Mouse (Mus musculus) midbrain, embryonic 12.5 days (tissue): ENCODE data around the gene Vps13a. TPM values are rescaled to one million over a fixed set of nuclear protein-coding genes. Genes with fewer than 3 reads are reported as not detected.

ENCODE experiments used
- ATAC-seq: fragments of 200-750 bp; cut with Nextera tagmentation; 2 replicates; pipeline ENCODE4 v1.8.0; 2017; ENCODE audit warnings: low read depth, moderate TSS enrichment, moderate library complexity; ENCODE audit not compliant: low FRiP score
- H3K27ac ChIP-seq: fragments of 300-500 bp; sonication (generic); replicated peaks from 2 replicates; pipeline ENCODE4 v1.5.1; 2016; ENCODE audit warnings: mild to moderate bottlenecking
- H3K27me3 ChIP-seq: fragments of 300-500 bp; sonication (generic); 2 replicates; pipeline ENCODE4 v1.6.1; 2016; ENCODE audit warnings: mild to moderate bottlenecking
- H3K36me3 ChIP-seq: fragments of 300-500 bp; sonication (generic); 2 replicates; pipeline ENCODE4 v1.6.1; 2016
- H3K4me1 ChIP-seq: fragments of 300-500 bp; sonication (generic); 2 replicates; pipeline ENCODE4 v1.6.1; 2016
- H3K4me2 ChIP-seq: fragments of 300-500 bp; sonication (generic); replicated peaks from 2 replicates; pipeline ENCODE4 v1.6.1; 2016; ENCODE audit warnings: mild to moderate bottlenecking, moderate library complexity
- H3K4me3 ChIP-seq: fragments of 300-500 bp; sonication (generic); 2 replicates; pipeline ENCODE4 v1.5.1; 2016; ENCODE audit warnings: mild to moderate bottlenecking
- H3K9ac ChIP-seq: fragments of 300-500 bp; sonication (generic); replicated peaks from 2 replicates; pipeline ENCODE4 v1.6.1; 2016; ENCODE audit warnings: mild to moderate bottlenecking, moderate library complexity
- H3K9me3 ChIP-seq: fragments of 300-500 bp; sonication (generic); 2 replicates; pipeline ENCODE4 v1.6.1; 2016; ENCODE audit warnings: mild to moderate bottlenecking
- WGBS: fragments of 180-500 bp; shearing (Covaris S2); methylation state at CpG from one replicate; pipeline ENCODE4 v1.1.7; 2016; 5-methylcytosine and 5-hydroxymethylcytosine counted together
- polyA plus RNA-seq: library from polyadenylated mRNA; unstranded; fragments of >200 nt; fragmentation: Nextera tagmentation; extraction: Ambion mirVana; gene quantifications from 2 replicates; pipeline ENCODE4 v1.2.1, GENCODE M21; 2016

The Vps13a gene
- polyA plus RNA-seq, 1 experiment from 2014 or later, result 13.1 TPM

DNA sequence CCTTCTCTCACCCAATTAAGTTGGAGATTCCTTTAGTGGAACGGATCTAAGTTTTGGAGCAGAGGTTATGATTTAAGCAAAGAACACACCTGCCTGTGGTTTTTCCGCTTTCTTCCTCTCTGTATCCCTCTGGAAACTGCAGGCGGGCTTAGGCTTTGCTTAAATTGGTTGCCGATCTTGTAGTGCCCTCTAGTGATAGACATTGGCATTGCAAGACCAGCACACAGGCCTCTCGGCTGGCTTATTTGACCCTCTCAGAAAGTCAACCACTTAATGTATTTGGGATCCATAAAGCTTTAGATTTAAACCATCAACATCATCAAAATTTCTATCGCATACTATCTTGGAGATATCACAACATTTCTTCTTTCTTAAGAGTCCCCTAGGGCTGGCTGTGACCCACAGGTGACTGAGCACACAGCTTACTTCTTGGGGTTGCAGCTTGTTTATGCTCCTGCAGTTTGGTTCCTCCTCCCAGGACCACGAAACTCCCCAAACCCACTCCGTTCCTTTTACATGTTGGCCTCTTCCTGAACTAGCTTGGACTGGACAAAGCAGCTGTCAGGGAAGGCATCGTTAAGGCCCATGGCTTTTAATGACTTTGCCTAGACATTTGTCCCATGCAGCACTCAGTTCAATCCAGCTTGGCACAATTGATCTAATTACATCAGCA, 181.3 kb downstream of the Vps13a start:
- H3K9me3 ChIP-seq, result no peaks in the 10 kb centered on the region
- H3K36me3 ChIP-seq, result no peaks in the 10 kb centered on the region
- H3K9ac ChIP-seq, result 0 out of 2 replicates have a peak overlapping the region, but pooled peaks have one; percentile 3
- WGBS, result 18% methylated on average over 9 of the region's 9 CpGs
- H3K4me3 ChIP-seq, result no peak overlapping the region
- no peak overlapping the region for H3K27ac ChIP-seq
- ATAC-seq, result peak; percentile 71
- H3K27me3 ChIP-seq, result peaks cover 9% of the 10 kb centered on the region
- H3K4me1 ChIP-seq, result no peaks in the 10 kb centered on the region
- H3K4me2 ChIP-seq, result peak overlapping the region; percentile 30

DNA sequence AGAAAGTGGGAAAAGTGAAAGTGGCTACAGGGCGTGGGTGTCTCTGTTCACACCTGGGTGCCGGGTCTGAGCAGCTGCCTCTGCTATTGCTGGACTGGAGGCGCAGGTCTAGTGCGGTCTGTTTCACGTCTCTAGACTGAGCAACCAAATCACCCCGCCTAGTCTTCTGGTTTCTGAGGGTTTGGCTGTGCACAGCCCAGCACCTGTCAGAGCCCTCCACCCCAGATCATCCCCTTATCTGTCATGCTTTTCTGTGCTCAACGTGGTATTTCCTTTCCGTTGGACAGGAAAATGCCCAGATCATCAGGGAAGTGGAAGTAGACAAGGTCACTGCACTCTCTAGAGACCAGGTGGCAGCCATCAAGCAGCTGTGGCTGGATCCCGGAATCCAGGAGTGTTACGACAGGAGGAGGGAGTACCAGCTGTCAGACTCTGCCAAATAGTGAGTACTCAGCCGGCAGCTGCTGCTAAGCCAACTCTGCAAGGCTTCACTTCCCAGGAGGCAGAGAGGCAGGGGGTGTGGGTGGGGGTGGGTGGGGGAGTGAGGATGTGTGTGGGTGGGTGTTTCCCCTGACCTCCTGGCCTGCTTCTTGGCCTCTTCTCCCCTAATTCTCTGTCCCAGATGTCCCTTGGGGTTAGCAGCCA, 182.0 kb downstream of the Vps13a start:
- 50% methylated on average over 11 of the region's 11 CpGs for WGBS
- H3K27me3 ChIP-seq, result peaks cover 9% of the 10 kb centered on the region
- H3K4me3 ChIP-seq, result no peak overlapping the region
- 0 out of 2 replicates have a peak overlapping the region, but pooled peaks have one; percentile 3 for H3K9ac ChIP-seq
- H3K9me3 ChIP-seq, result no peaks in the 10 kb centered on the region
- peak; percentile 64 for ATAC-seq
- no peak overlapping the region for H3K27ac ChIP-seq
- H3K4me2 ChIP-seq, result peak overlapping the region; percentile 30
- no peaks in the 10 kb centered on the region for H3K4me1 ChIP-seq
- no peaks in the 10 kb centered on the region for H3K36me3 ChIP-seq

DNA sequence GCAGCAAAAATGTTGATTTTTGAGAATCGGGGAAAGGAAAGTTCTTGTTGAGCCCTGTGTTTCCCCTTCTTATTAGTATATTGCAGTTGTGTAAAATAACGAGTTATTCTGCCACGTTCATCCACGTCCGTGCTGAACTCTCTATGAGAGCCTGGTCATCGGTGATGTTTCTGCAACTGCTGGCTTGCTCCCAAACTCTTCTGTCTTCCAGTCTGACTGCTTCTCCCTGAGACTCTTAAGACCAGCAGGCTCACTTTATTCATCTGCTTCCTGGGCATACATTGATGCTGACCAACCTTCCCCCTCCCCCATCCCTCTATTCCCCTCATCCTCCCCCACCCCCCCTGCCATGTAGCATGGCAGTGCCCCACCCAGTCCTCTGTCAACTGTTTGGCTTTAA, 183.5 kb downstream of the Vps13a start:
- no peaks in the 10 kb centered on the region for H3K36me3 ChIP-seq
- H3K9ac ChIP-seq, result no peak overlapping the region
- peaks cover 9% of the 10 kb centered on the region for H3K27me3 ChIP-seq
- WGBS, result 88% methylated on average over 6 of the region's 6 CpGs
- no peak overlapping the region for H3K4me3 ChIP-seq
- H3K27ac ChIP-seq, result no peak overlapping the region
- H3K9me3 ChIP-seq, result no peaks in the 10 kb centered on the region
- no peak overlapping the region for H3K4me2 ChIP-seq
- H3K4me1 ChIP-seq, result no peaks in the 10 kb centered on the region
- ATAC-seq, result no peak

DNA sequence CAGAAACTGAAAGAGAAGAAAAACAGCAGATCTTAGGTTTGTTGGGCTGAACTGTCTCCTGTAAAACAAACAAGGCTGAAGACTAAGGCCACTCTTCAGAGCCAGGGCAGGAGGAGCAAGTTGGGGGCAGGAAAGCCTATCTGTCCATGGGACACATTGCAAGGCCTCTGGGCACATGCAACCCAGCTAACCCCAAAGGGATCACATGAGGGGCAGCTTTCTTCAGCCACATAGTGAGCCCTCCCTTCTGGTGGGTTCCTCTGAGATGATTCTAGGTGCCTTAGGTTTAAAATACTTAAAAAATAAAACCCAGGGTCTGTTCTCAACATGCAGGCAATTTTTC, 186.8 kb downstream of the Vps13a start:
- no peak for ATAC-seq
- H3K4me2 ChIP-seq, result no peak overlapping the region

DNA sequence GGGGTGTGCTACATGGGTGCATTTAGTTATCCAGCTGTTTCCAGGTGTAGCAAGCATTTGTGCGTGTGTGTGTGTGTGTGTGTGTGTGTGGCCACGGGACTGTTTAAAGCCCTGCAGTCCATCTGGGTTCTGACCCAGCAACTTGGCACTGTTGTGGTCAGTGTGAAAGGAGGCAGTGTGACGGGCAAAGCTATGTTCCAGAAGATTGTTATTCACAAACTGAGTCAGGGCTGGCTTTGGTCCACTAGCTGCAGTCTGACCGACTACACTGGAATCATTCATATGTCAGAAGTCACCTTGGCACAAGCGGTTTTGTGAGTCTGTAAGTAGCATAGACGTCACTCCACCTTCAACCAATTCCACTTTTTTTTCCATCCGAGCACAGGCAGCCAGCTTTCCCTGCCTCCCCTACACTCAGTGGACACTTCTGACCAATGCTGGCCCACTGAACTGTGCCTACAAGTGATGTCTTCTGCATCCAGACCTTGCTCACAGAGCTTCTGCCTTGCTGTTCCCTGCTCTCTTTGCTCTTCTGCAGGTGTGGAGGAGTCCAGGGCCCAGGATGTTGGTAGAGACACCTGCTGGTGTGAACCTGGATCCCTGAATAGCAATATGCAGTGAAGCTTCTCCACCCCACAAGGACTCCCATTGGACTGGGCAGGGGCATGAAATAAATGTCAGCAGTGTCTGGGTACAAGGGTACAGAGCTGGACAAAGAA, 187.3 kb downstream of the Vps13a start:
- peaks cover 6% of the 10 kb centered on the region; the same call in 1 of the 2 replicates for H3K27me3 ChIP-seq
- no peak overlapping the region for H3K9ac ChIP-seq
- no peak for ATAC-seq
- H3K36me3 ChIP-seq, result no peaks in the 10 kb centered on the region
- no peaks in the 10 kb centered on the region for H3K4me1 ChIP-seq
- H3K4me3 ChIP-seq, result no peak overlapping the region
- H3K9me3 ChIP-seq, result no peaks in the 10 kb centered on the region
- no peak overlapping the region for H3K27ac ChIP-seq
- no peak overlapping the region for H3K4me2 ChIP-seq
- 87% methylated on average over 7 of the region's 7 CpGs for WGBS

More for the DNA sequence above, 186.8 kb downstream of the Vps13a start:
- Histone ChIP-seq H3K9me3 (no peaks in the 10 kb centered on the region), H3K27ac (no peak overlapping the region), H3K4me1 (no peaks in the 10 kb centered on the region), H3K9ac (no peak overlapping the region), H3K27me3 (peaks cover 9% of the 10 kb centered on the region; the same call in 1 of the 2 replicates), H3K36me3 (no peaks in the 10 kb centered on the region), H3K4me3 (no peak overlapping the region)

DNA sequence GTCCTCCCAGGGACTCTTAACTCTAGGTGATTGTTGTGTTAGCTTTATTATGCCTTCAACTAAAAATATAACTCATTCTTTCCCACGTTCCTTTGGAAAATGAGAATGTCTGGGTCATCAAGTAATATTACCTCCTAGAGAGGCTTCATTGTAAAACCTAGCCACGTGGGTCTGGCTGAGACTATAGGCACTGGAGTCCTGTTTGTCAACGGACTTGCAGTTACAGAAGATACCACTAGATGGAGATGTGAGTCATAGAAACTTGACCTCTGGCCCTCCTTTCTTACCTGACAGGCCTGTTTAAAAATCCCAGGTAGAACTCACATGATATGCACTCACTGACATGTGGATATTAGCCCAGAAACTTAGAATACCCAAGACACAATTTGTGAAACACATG, 195.4 kb downstream of the Vps13a start:
- ATAC-seq, result no peak
- Histone ChIP-seq H3K4me2 (no peak overlapping the region), H3K4me1 (no peaks in the 10 kb centered on the region), H3K9me3 (no peaks in the 10 kb centered on the region), H3K4me3 (no peak overlapping the region), H3K27ac (no peak overlapping the region), H3K27me3 (no peaks in the 10 kb centered on the region), H3K36me3 (no peaks in the 10 kb centered on the region), H3K9ac (no peak overlapping the region)
- 11% methylated on average over 3 of the region's 3 CpGs for WGBS

DNA sequence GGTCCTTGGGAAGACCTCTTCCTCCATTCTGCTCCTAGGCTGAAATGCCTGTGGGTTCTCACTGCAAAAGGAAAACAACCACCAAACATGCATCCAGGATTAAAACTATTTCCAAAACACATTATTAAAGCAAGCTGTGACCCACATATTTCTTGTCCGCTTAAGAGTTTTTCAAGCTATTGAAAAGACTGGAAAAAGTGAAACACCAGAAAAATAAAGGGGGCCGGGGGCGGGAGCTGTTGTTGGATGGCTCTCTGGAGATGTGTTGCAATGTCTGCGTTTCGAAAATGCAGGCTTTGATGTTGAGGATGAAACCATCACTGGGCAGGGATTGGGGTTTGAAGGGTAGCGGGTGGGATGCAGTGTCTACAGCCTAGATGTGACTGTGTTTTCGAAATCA, 196.2 kb downstream of the Vps13a start:
- Histone ChIP-seq H3K4me3 (no peak overlapping the region), H3K9me3 (no peaks in the 10 kb centered on the region), H3K4me2 (no peak overlapping the region), H3K36me3 (no peaks in the 10 kb centered on the region), H3K27ac (no peak overlapping the region), H3K27me3 (no peaks in the 10 kb centered on the region), H3K9ac (no peak overlapping the region), H3K4me1 (no peaks in the 10 kb centered on the region)
- 91% methylated on average over 7 of the region's 7 CpGs for WGBS
- ATAC-seq, result no peak

DNA sequence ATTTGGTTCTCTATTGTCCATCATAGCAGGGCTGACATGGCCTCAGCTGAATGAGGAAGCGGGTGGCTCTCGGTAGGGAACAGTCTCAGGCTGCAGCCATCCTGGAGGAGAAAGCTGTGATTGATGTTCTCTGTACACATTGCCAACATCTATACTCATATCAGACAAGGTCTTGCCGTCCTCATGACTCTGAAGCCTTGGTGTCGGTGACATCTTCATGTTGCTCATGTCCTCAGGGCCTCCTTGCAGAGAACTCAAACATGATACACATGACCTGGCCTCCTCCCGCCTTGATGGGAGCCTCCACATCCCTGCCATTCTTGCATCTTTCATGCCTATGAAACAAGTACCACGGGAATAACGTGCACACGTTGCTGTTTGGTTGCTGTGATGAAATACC, 200.2 kb downstream of the Vps13a start:
- 93% methylated on average over 8 of the region's 8 CpGs for WGBS
- Histone ChIP-seq H3K4me1 (no peaks in the 10 kb centered on the region), H3K4me2 (no peak overlapping the region), H3K27ac (no peak overlapping the region), H3K4me3 (no peak overlapping the region), H3K9me3 (no peaks in the 10 kb centered on the region), H3K36me3 (no peaks in the 10 kb centered on the region), H3K9ac (no peak overlapping the region), H3K27me3 (no peaks in the 10 kb centered on the region)
- ATAC-seq, result no peak

DNA sequence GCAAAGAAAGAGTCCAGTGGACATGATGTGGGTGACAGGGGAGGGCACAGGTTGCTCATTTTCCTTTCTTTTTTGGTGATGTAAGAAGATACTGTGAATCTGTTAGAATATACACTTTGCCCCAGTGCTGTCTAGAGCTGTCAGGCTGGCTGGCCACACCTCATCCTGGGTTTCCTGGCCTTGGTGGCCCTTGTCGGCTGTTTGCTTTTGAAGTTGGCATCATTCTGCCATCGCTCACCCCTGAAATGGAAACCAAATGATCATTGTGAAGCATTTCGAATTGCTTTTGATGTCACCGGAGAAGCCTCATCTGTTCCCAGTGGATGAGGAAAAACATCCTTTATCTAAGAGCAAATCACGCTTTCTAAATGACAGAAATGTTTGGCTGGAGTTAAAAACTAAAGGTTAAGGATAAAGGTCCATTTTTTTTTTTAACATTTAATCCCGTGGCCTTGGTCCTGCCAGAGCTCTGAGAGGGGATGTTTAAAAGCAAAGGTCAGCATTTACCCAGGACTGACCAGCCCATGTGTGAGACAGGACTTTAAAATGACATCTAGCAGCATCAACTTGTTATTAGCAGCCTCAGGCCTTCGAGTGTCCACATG, 201.0 kb downstream of the Vps13a start:
- Histone ChIP-seq H3K4me1 (no peaks in the 10 kb centered on the region), H3K9ac (no peak overlapping the region), H3K27ac (no peak overlapping the region), H3K36me3 (no peaks in the 10 kb centered on the region), H3K9me3 (no peaks in the 10 kb centered on the region), H3K4me2 (no peak overlapping the region), H3K27me3 (no peaks in the 10 kb centered on the region), H3K4me3 (no peak overlapping the region)
- 84% methylated on average over 7 of the region's 7 CpGs for WGBS
- ATAC-seq, result no peak

DNA sequence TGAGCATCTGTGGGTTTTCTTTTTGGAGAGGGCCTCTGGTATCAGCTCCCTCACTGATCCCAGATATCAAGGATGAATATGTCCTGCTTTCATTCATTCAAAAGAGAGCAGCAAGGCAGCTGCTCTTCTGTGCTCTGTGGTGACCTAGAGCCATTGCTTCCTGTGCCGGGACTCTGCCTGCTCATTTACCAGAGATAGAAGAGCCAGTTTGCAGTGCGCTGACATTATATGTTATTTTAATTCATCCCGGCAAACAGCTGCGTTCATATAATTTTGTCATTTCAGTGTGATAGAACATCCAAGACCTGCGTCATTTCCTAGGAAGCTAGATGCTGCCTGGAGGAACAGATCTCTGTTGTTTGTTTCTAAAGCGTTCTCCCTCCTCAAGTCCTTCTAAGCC, 203.9 kb downstream of the Vps13a start:
- Histone ChIP-seq H3K4me2 (no peak overlapping the region), H3K4me1 (no peaks in the 10 kb centered on the region), H3K27ac (no peak overlapping the region), H3K36me3 (no peaks in the 10 kb centered on the region), H3K9ac (no peak overlapping the region), H3K9me3 (no peaks in the 10 kb centered on the region), H3K27me3 (no peaks in the 10 kb centered on the region), H3K4me3 (no peak overlapping the region)
- no peak for ATAC-seq
- 90% methylated on average over 6 of the region's 6 CpGs for WGBS
